Mouse (Mus musculus): ENCODE measurements around the gene Rpl3. TPM values are rescaled to one million over a fixed set of nuclear protein-coding genes. Genes with fewer than 3 reads are reported as not detected.

Rpl3 gene
- polyA plus RNA-seq, 1 experiment from 2014 or later = 1,134 TPM

- no peak overlapping the region for H3K27ac ChIP-seq
- peaks cover 6% of the 10 kb centered on the region; the same call in 1 of the 2 replicates for H3K4me1 ChIP-seq (replicated peaks)
- H3K9me3 ChIP-seq = no peaks in the 10 kb centered on the region
- no peaks in the 10 kb centered on the region for H3K27me3 ChIP-seq (replicated peaks)
- H3K9ac ChIP-seq = no peak overlapping the region
- no peak overlapping the region for H3K4me3 ChIP-seq (replicated peaks)
- no peak for ATAC-seq
- no peak overlapping the region for H3K4me2 ChIP-seq (replicated peaks)
- 82% methylated on average over 7 of the region's 7 CpGs for WGBS
- 0 out of 2 replicates have a peak, but pooled peaks cover 6% of the 10 kb centered on the region for H3K36me3 ChIP-seq
Observed at GRCm38 (mm10) chr15:80072579-80073255, 19.0 kb downstream of the Rpl3 start.

- Histone ChIP-seq H3K9ac (no peak overlapping the region), H3K4me2 (replicated peaks) (no peak overlapping the region), H3K27me3 (replicated peaks) (no peaks in the 10 kb centered on the region), H3K4me3 (replicated peaks) (no peak overlapping the region), H3K4me1 (replicated peaks) (peaks cover 6% of the 10 kb centered on the region; the same call in 1 of the 2 replicates), H3K36me3 (0 out of 2 replicates have a peak, but pooled peaks cover 1% of the 10 kb centered on the region), H3K9me3 (no peaks in the 10 kb centered on the region), H3K27ac (no peak overlapping the region)
- WGBS = 37% methylated on average over 9 of the region's 9 CpGs
- 0 out of 2 replicates have a peak, but pooled peaks have one; percentile 27 for ATAC-seq
Observed at GRCm38 (mm10) chr15:80071951-80072437, 19.7 kb downstream of the Rpl3 start.

- Histone ChIP-seq H3K4me3 (replicated peaks) (no peak overlapping the region), H3K27me3 (replicated peaks) (no peaks in the 10 kb centered on the region), H3K4me2 (replicated peaks) (no peak overlapping the region), H3K9me3 (no peaks in the 10 kb centered on the region), H3K36me3 (no peaks in the 10 kb centered on the region), H3K4me1 (replicated peaks) (peaks cover 6% of the 10 kb centered on the region; the same call in 1 of the 2 replicates), H3K27ac (no peak overlapping the region), H3K9ac (no peak overlapping the region)
- no peak for ATAC-seq
- 61% methylated on average over 8 of the region's 8 CpGs for WGBS
Observed at GRCm38 (mm10) chr15:80070095-80070644, 21.5 kb downstream of the Rpl3 start.

- no peak for ATAC-seq
- Histone ChIP-seq H3K4me2 (replicated peaks) (no peak overlapping the region), H3K27me3 (replicated peaks) (no peaks in the 10 kb centered on the region), H3K9ac (no peak overlapping the region), H3K27ac (no peak overlapping the region), H3K36me3 (no peaks in the 10 kb centered on the region), H3K4me3 (replicated peaks) (no peak overlapping the region), H3K4me1 (replicated peaks) (peaks cover 6% of the 10 kb centered on the region; the same call in 1 of the 2 replicates), H3K9me3 (no peaks in the 10 kb centered on the region)
- 51% methylated on average over 4 of the region's 4 CpGs for WGBS
Observed at GRCm38 (mm10) chr15:80069171-80069570, 22.5 kb downstream of the Rpl3 start.

- no peak overlapping the region for H3K27ac ChIP-seq
- WGBS = 59% methylated on average over 3 of the region's 3 CpGs
- ATAC-seq = no peak
- H3K4me3 ChIP-seq (replicated peaks) = no peak overlapping the region
- H3K27me3 ChIP-seq (replicated peaks) = no peaks in the 10 kb centered on the region
- no peak overlapping the region for H3K9ac ChIP-seq
- no peaks in the 10 kb centered on the region for H3K9me3 ChIP-seq
- H3K36me3 ChIP-seq = no peaks in the 10 kb centered on the region
- H3K4me1 ChIP-seq (replicated peaks) = no peaks in the 10 kb centered on the region
- no peak overlapping the region for H3K4me2 ChIP-seq (replicated peaks)
Observed at GRCm38 (mm10) chr15:80066538-80066937, 25.1 kb downstream of the Rpl3 start.

- ATAC-seq = no peak
- WGBS = 16% methylated on average over 13 of the region's 13 CpGs
- Histone ChIP-seq H3K36me3 (no peaks in the 10 kb centered on the region), H3K4me3 (replicated peaks) (no peak overlapping the region), H3K4me2 (replicated peaks) (no peak overlapping the region), H3K27ac (no peak overlapping the region), H3K9ac (no peak overlapping the region), H3K4me1 (replicated peaks) (no peaks in the 10 kb centered on the region), H3K27me3 (replicated peaks) (no peaks in the 10 kb centered on the region), H3K9me3 (no peaks in the 10 kb centered on the region)
Observed at GRCm38 (mm10) chr15:80065414-80065813, 26.3 kb downstream of the Rpl3 start.

GRCm38 (mm10) chr15:80064965-80065364, 26.7 kb downstream of the Rpl3 start:
- Histone ChIP-seq H3K4me1 (replicated peaks) (no peaks in the 10 kb centered on the region), H3K27me3 (replicated peaks) (no peaks in the 10 kb centered on the region), H3K4me2 (replicated peaks) (no peak overlapping the region), H3K36me3 (no peaks in the 10 kb centered on the region), H3K4me3 (replicated peaks) (no peak overlapping the region), H3K9ac (no peak overlapping the region), H3K9me3 (no peaks in the 10 kb centered on the region), H3K27ac (no peak overlapping the region)
- WGBS = 70% methylated on average over 5 of the region's 5 CpGs
- ATAC-seq = no peak

- no peaks in the 10 kb centered on the region for H3K36me3 ChIP-seq
Observed at GRCm38 (mm10) chr15:80062821-80063220, 28.8 kb downstream of the Rpl3 start.

GRCm38 (mm10) chr15:80062339-80062738, 29.3 kb downstream of the Rpl3 start:
- no peak overlapping the region for H3K4me2 ChIP-seq (replicated peaks)
- 56% methylated on average over 9 of the region's 9 CpGs for WGBS
- H3K4me1 ChIP-seq (replicated peaks) = no peaks in the 10 kb centered on the region
- no peaks in the 10 kb centered on the region for H3K9me3 ChIP-seq
- no peak for ATAC-seq
- no peak overlapping the region for H3K9ac ChIP-seq
- H3K27ac ChIP-seq = no peak overlapping the region
- H3K4me3 ChIP-seq (replicated peaks) = no peak overlapping the region
- no peaks in the 10 kb centered on the region for H3K36me3 ChIP-seq
- H3K27me3 ChIP-seq (replicated peaks) = no peaks in the 10 kb centered on the region

More at GRCm38 (mm10) chr15:80062821-80063220, 28.8 kb downstream of the Rpl3 start:
- Histone ChIP-seq H3K27ac (no peak overlapping the region), H3K4me1 (replicated peaks) (no peaks in the 10 kb centered on the region), H3K4me3 (replicated peaks) (no peak overlapping the region), H3K9me3 (no peaks in the 10 kb centered on the region), H3K9ac (no peak overlapping the region), H3K27me3 (replicated peaks) (no peaks in the 10 kb centered on the region), H3K4me2 (replicated peaks) (no peak overlapping the region)
- 48% methylated on average over 5 of the region's 5 CpGs for WGBS
- ATAC-seq = no peak

GRCm38 (mm10) chr15:80061071-80061550, 30.6 kb downstream of the Rpl3 start:
- Histone ChIP-seq H3K4me1 (replicated peaks) (no peaks in the 10 kb centered on the region), H3K9ac (no peak overlapping the region), H3K4me3 (replicated peaks) (no peak overlapping the region), H3K36me3 (no peaks in the 10 kb centered on the region), H3K27ac (no peak overlapping the region), H3K27me3 (replicated peaks) (no peaks in the 10 kb centered on the region), H3K9me3 (no peaks in the 10 kb centered on the region), H3K4me2 (replicated peaks) (no peak overlapping the region)
- WGBS = 86% methylated on average over 4 of the region's 4 CpGs
- no peak for ATAC-seq

GRCm38 (mm10) chr15:80060356-80061070, 31.2 kb downstream of the Rpl3 start:
- H3K9ac ChIP-seq = no peak overlapping the region
- H3K27me3 ChIP-seq (replicated peaks) = no peaks in the 10 kb centered on the region
- no peaks in the 10 kb centered on the region for H3K9me3 ChIP-seq
- H3K36me3 ChIP-seq = no peaks in the 10 kb centered on the region
- H3K27ac ChIP-seq = no peak overlapping the region
- ATAC-seq = no peak
- no peaks in the 10 kb centered on the region for H3K4me1 ChIP-seq (replicated peaks)
- H3K4me2 ChIP-seq (replicated peaks) = no peak overlapping the region
- H3K4me3 ChIP-seq (replicated peaks) = no peak overlapping the region
- WGBS = 92% methylated on average over 8 of the region's 8 CpGs

- Histone ChIP-seq H3K9ac (no peak overlapping the region), H3K27me3 (replicated peaks) (no peaks in the 10 kb centered on the region), H3K27ac (no peak overlapping the region), H3K9me3 (no peaks in the 10 kb centered on the region), H3K4me2 (replicated peaks) (no peak overlapping the region; the same call in 1 of the 2 replicates), H3K4me3 (replicated peaks) (no peak overlapping the region), H3K36me3 (no peaks in the 10 kb centered on the region), H3K4me1 (replicated peaks) (no peaks in the 10 kb centered on the region)
- 43% methylated on average over 7 of the region's 7 CpGs for WGBS
- peak; percentile 42; the same call in 1 of the 2 replicates for ATAC-seq
Observed at GRCm38 (mm10) chr15:80059606-80060005, 32.1 kb downstream of the Rpl3 start.
